In genomic region chr11:102946265-102946991, GRCm38 (mm10) we compare ENCODE assay signal across 8 mouse cellular contexts. TPM values are rescaled to one million over a fixed set of nuclear protein-coding genes. Genes with fewer than 3 reads are reported as not detected.
DNase-seq lines count a peak whose midpoint lies in the region; ATAC-seq and TF ChIP-seq lines count a peak whose summit lies in the region.

C1ql1 (minus strand) TSS chr11:102946688.

- peak within 1 kb of the TSS; percentile 37 for H3K4me3 ChIP-seq in hindbrain, postnatal 0 days (ENCODE audit: low read length)
- H3K4me3 ChIP-seq in left cerebral cortex, adult 2 months, result peak within 1 kb of the TSS; percentile 23; the same call in 1 of the 2 replicates

- peak within 1 kb of the TSS; percentile 54 for H3K4me2 ChIP-seq in hindbrain, postnatal 0 days (ENCODE audit: low read depth, low read length)

- no peak for TF ChIP-seq CTCF in hindbrain, postnatal 0 days (IDR thresholded peaks at IDR 0.05; ENCODE audit: low read depth)
- TF ChIP-seq CTCF in left cerebral cortex, adult 2 months (IDR thresholded peaks at IDR 0.05), result no peak

- no peaks in the 10 kb centered on the region for H3K9me3 ChIP-seq in hindbrain, postnatal 0 days (ENCODE audit: low read length)

- peaks cover 36% of the 10 kb centered on the region for H3K27me3 ChIP-seq in hindbrain, postnatal 0 days (ENCODE audit: insufficient read depth, low read length)

- H3K9ac ChIP-seq in hindbrain, postnatal 0 days (replicated peaks; ENCODE audit: low read length), result peak within 1 kb of the TSS; percentile 34; the same call in 1 of the 2 replicates

- ATAC-seq in activated CD4-positive, CD25-positive, alpha-beta regulatory T cell, adult 4 months, result peak; percentile 56
- ATAC-seq in common myeloid progenitor, adult 5-6 weeks (replicated peaks; ENCODE audit: low read depth, poor library complexity, severe bottlenecking), result peak; percentile 89
- ATAC-seq in hindbrain, postnatal 0 days, result peak; percentile 75

- DNase-seq in gastrocnemius, postnatal 10 days, result peak; percentile 80
- peak; percentile 88 for DNase-seq in hindbrain, postnatal 0 days (ENCODE audit: low spot score)
- peak; percentile 49 to 72 for DNase-seq in left cerebral cortex, adult 2 months (ENCODE audit: extremely low spot score in 1 of 2, low spot score in 2 of 2)
- peak; percentile 89 to 94 for DNase-seq in lung, postnatal 4 days
- peak; percentile 96 for DNase-seq in retina, postnatal 1 day
- DNase-seq in thymus, postnatal 4 days, result peak; percentile 84

- intact Hi-C loops in left cerebral cortex, adult 2 months (cut with DNase I), result loop anchor here (2.0 kb wide), 1 partner anchor 22 kb away; the partner anchor contains the start of gene Kif18b

- H3K36me3 ChIP-seq in hindbrain, postnatal 0 days (ENCODE audit: insufficient read depth, low read length), result no peaks in the 10 kb centered on the region

- H3K4me1 ChIP-seq in hindbrain, postnatal 0 days (ENCODE audit: insufficient read depth, low read length), result 0 out of 2 replicates have a peak, but pooled peaks cover 12% of the 10 kb centered on the region

- WGBS in hindbrain, postnatal 0 days, result under 1% methylated on average over 68 of the region's 87 CpGs

- H3K27ac ChIP-seq in hindbrain, postnatal 0 days, result no peak within 1 kb of the TSS
- H3K27ac ChIP-seq in left cerebral cortex, adult 2 months, result no peak within 1 kb of the TSS

RNA-seq across cellular contexts. Expression of gene C1ql1, which starts in this region (rescaled TPM):
- not detected for polyA plus RNA-seq in activated CD4-positive, CD25-positive, alpha-beta regulatory T cell, adult 4 months (2017; shearing (Covaris generic))
- not detected in 2 replicates for total RNA-seq in common myeloid progenitor, adult 5-6 weeks (2017)
- under 1 TPM; 0.31 to 0.93 TPM for total RNA-seq in gastrocnemius, postnatal 10 days (2021)
- 61.0 and 65.6 TPM in 2 replicates for total RNA-seq in hindbrain, postnatal 0 days (2014; rRNA removed)
- polyA plus RNA-seq in hindbrain, postnatal 0 days (2015; fragmentation: Nextera tagmentation; extraction: Ambion mirVana), result 16.9 and 18.9 TPM in 2 replicates
- total RNA-seq in left cerebral cortex, adult 2 months (2021), result 10 to 100 TPM in 1 of 2 experiments, 1 to 10 TPM in 1; 9.3 to 14.0 TPM

Comparison
In these comparisons a context has a peak if more than half of its experiments do, and no peak if none do; other contexts are left out.
1. RNA of gene C1ql1 (polyA plus RNA-seq): 16.9 to 18.9 TPM in hindbrain, postnatal 0 days; not detected in activated CD4-positive, CD25-positive, alpha-beta regulatory T cell, adult 4 months; every median in the first group is over 10 times any median in the second.
2. Peak in ATAC-seq in activated CD4-positive, CD25-positive, alpha-beta regulatory T cell, adult 4 months; RNA of the gene not detected or under 1 TPM.
3. Peak in ATAC-seq in common myeloid progenitor, adult 5-6 weeks; RNA of the gene not detected or under 1 TPM.
4. Peak in DNase-seq in gastrocnemius, postnatal 10 days; RNA of the gene not detected or under 1 TPM.
5. Peak in every context shown above with its lines, with median percentiles within 50 percentile points of each other: ATAC-seq and DNase-seq.